Mouse (Mus musculus) right cerebral cortex, postnatal 10 days (tissue): ENCODE results near the gene Mcoln3.

Experiments used
- DNase-seq, 2 experiments: peaks; one replicate each; pipeline ENCODE4 v3.0.0; 2021; ENCODE audit warnings: low spot score in 2 of 2

Gene Mcoln3

DNA sequence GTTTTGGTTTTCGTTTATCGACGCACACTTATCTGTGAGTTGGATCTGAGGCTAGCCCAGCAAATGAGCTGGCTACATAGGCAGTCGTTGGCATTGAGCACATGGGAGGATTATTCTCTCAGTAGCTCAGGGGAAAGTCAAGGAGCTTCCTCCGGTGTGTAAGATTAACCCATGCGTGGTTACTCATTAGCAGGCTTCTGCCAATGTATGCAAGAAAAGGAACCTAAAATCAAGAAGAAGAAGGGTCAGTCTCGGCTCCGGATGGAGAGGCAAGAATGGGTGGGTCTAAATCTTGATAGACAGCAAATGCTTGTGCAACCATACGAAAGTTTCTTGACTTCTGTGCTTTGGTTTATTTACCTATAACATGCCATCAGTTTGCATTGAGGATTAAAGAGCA, 57.0 kb downstream of the Mcoln3 start:
- no peak for DNase-seq

- DNase-seq, result no peak
Observed at GRCm38 (mm10) chr3:146177295-146177694, 60.0 kb downstream of the Mcoln3 start.

DNA sequence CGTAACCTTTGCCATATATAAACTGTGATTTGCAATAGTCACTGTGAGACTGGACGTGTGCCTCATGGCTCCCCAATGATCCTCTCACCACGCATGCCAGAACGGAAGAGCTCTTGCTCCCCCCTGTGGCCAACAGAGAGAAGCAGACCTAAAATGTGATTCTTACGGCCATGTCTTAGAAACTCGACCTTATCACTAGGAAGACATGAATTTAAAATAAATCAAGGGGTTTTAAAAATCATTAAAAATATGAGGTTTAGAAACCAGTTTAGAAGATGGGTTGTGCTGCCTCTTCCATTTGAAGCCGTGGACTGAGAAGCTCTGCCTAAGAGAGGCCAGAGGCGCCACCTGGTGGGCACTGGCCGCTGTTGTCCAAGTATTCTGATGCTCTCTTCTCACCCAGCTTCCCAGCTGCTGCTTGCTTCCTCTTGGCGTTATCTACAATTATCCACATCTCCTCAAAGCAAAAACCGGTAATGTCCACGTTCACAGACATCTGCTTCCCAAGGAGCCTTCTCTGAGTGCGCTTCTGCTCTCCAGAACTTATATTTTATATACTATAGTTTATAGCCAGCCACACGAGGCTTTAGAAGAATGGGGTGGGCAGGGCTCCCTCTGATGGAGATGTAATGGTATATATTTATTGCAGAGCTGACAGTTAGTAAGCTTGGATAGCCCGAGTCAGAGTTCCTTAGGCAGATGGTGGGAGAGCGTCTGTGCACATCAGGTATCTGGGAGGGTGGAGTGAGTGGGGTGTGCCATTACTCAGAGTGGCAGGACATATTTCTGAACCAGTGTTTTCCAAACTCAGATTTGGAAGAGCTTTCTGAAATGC, 60.7 kb downstream of the Mcoln3 start:
- DNase-seq, result peak; percentile 84 to 91

- no peak for DNase-seq
Observed at GRCm38 (mm10) chr3:146180341-146180740, 63.1 kb downstream of the Mcoln3 start.

DNA sequence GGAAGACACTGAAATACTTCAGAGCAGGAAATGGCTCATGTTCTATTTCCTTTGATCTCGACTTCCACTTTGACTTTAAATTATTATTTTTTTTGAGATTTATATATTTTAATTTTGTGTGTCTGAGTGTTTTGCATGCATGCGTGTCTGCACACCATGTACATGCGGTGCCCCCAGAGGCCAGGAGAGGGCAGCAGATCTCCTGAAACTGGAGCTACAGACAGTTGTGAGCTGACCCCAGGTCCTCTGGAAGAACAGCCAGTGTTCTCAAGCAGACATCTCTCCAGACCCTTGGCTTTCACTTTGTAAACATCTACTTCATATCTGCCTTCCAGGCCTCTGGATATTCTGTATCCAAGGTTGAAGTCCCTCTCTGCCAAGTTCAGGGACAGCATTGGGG, 63.7 kb downstream of the Mcoln3 start:
- peak; percentile 55 to 66 for DNase-seq

DNA sequence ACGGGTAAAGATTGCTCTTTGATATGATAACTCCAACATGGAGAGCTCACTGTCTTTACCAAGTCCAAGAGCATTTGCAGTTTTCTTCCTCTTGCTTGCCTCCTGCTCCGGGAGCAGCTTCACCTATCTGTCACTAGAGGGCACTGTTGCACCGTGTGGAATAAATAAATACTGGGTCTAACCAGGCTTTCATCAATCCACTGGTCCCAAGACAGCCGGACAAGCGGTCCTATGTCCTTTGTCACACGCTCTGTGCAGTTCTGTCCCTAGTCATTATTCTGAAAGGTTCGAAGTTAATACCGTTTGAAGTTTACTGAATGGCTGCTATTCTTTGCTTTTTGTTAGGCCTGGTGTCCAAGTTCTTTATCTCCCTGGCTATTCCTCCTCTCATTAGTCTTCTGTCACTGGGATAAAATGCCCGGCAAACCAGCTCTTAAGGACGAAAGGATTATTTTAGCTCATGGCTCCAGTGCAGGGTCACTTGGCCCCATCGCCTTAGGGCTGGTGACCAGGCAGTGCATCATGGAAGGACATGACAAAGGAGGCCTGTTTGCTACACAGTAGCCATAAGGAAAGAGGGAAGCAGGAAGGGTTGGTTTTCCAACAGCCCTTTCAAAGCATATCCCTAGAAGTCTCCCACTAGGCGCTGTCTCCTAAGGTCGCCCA, 67.9 kb downstream of the Mcoln3 start:
- peak; percentile 79 to 80 for DNase-seq

DNA sequence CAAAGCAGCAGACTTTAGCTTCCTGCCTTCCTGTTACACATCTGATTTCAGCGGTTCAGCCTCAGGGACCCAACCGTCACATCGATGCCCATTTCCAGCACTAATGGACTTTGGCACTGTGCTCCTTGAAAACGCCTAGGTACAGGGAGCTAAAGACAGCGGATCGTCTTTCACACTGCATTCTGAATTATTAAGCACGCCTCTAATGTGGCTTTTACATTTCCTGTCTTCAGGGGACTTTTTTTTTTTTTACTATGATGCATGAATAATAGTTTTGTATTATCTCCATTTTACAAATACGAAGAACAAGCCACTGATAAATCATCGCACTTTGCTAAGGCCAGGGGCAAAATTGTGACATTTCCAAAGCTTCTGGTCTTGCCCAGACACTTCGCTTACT, 68.8 kb downstream of the Mcoln3 start:
- no peak for DNase-seq

DNA sequence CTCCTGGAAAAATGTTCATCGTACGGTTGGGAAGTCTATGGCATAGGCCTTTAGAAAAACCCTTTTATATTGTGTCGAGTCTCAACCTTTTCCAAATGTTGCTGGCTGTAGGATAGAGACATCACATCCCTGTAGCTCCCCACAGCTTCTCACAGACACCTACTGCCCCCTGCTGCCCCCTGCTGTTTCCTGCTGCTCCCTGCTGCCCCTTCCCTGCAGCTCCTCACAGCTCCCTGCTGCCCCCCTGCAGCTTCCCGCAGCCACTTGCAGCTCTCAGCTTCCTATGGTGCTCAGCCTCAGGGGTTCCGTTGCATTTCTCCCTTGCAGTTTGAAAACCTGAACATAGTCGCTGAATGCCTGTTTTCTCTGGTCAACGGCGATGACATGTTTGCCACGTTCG, 72.7 kb downstream of the Mcoln3 start:
- DNase-seq, result no peak
